Mouse (Mus musculus): Measurements from ENCODE around the gene Tbx19.

Tbx19 gene

GRCm38 (mm10) chr1:165160723-165161405 lies at the start of gene Tbx19:
Tbx19 (minus strand) TSS chr1:165160773.
- no peak for DNase-seq (ENCODE audit: low read depth, low spot score)

- no peak for DNase-seq (ENCODE audit: low read depth, low spot score)
Observed at GRCm38 (mm10) chr1:165205591-165205990, 45.0 kb upstream of the Tbx19 start.

- no peak for DNase-seq (ENCODE audit: low read depth, low spot score)
Observed at GRCm38 (mm10) chr1:165203488-165204035, 43.0 kb upstream of the Tbx19 start.

- DNase-seq (ENCODE audit: low read depth, low spot score): no peak
Observed at GRCm38 (mm10) chr1:165201445-165202012, 41.0 kb upstream of the Tbx19 start.

- no peak for DNase-seq (ENCODE audit: low read depth, low spot score)
Observed at GRCm38 (mm10) chr1:165200748-165201147, 40.2 kb upstream of the Tbx19 start.

- no peak for DNase-seq (ENCODE audit: low read depth, low spot score)
Observed at GRCm38 (mm10) chr1:165199639-165200038, 39.1 kb upstream of the Tbx19 start.

GRCm38 (mm10) chr1:165198951-165199350 lies 38.4 kb upstream of the Tbx19 start:
- DNase-seq (ENCODE audit: low read depth, low spot score): no peak

- DNase-seq (ENCODE audit: low read depth, low spot score): no peak
Observed at GRCm38 (mm10) chr1:165197875-165198274, 37.3 kb upstream of the Tbx19 start.

- DNase-seq (ENCODE audit: low read depth, low spot score): no peak
Observed at GRCm38 (mm10) chr1:165195396-165195960, 34.9 kb upstream of the Tbx19 start.

GRCm38 (mm10) chr1:165194662-165195013 lies 34.1 kb upstream of the Tbx19 start:
- no peak for DNase-seq (ENCODE audit: low read depth, low spot score)

- peak; percentile 84 for DNase-seq (ENCODE audit: low read depth, low spot score)
Observed at GRCm38 (mm10) chr1:165193880-165194661, 33.5 kb upstream of the Tbx19 start, which contains the start of gene Sft2d2. Sft2d2 (minus strand) TSS chr1:165194438.

GRCm38 (mm10) chr1:165193426-165193825 lies 32.9 kb upstream of the Tbx19 start:
- DNase-seq (ENCODE audit: low read depth, low spot score): no peak

GRCm38 (mm10) chr1:165192714-165193264 lies 32.2 kb upstream of the Tbx19 start:
- no peak for DNase-seq (ENCODE audit: low read depth, low spot score)

- DNase-seq (ENCODE audit: low read depth, low spot score): no peak
Observed at GRCm38 (mm10) chr1:165192102-165192501, 31.5 kb upstream of the Tbx19 start.

GRCm38 (mm10) chr1:165191611-165192010 lies 31.0 kb upstream of the Tbx19 start:
- DNase-seq (ENCODE audit: low read depth, low spot score): no peak

GRCm38 (mm10) chr1:165190571-165191273 lies 30.1 kb upstream of the Tbx19 start:
- no peak for DNase-seq (ENCODE audit: low read depth, low spot score)

GRCm38 (mm10) chr1:165190068-165190467 lies 29.5 kb upstream of the Tbx19 start:
- DNase-seq (ENCODE audit: low read depth, low spot score): no peak

GRCm38 (mm10) chr1:165188806-165189580 lies 28.4 kb upstream of the Tbx19 start:
- DNase-seq (ENCODE audit: low read depth, low spot score): no peak

GRCm38 (mm10) chr1:165187357-165187756 lies 26.8 kb upstream of the Tbx19 start:
- DNase-seq (ENCODE audit: low read depth, low spot score): no peak

- no peak for DNase-seq (ENCODE audit: low read depth, low spot score)
Observed at GRCm38 (mm10) chr1:165186491-165186890, 25.9 kb upstream of the Tbx19 start.

Measured in retina, postnatal 7 days (tissue).